Mouse (Mus musculus) hindlimb bud, embryonic 11.5 days (tissue): ENCODE results near the gene Msi1.
"Not testable (repeated sequence)": the region's sequence is repeated elsewhere in the genome, so short reads cannot be mapped to it uniquely, and the experiment has no call there.

Experiments used
- DNase-seq: peaks from one replicate; pipeline ENCODE4 v3.0.0-alpha.2; 2012; ENCODE audit warnings: low read depth, low spot score; ENCODE audit errors: extremely low spot score

Msi1 gene

DNA sequence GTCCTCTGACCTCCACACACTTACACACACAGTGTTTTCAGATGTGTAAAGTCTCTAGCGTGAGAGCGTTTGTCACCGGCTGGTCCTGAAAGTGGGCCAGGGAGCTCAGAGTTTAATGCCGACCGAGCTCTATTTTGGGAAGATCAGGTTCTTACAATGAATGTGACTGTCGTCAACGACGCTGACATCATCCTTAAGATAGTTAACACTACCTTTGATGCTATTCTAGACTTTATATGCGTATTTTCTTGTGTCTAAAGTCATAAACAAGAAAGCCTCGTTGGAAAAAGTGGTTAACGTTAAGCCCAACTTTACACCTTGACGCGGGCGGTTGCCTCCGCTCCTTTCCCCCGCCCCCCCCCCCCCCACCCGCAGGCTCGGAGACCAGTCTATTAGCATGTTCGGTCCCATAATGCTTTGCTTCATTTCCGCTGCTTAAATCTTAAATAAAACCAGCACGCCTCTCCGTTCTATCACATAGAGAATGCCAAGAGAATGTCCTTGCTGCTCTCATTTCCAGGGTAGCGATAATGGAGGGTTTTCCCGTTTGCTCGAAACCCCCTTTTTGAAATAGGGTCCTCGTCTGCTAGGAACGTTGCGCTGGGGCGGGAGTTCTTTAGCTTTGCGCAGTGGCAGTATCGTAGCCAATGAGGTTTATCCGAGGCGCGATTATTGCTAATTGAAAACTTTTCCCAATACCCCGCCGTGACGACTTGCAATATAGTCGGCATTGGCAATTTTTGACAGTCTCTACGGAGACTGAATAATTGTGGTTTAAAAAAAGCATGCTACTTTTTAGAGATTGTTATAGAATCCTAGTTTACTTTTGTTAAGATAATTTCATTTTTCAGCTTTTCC, 59.7 kb downstream of the Msi1 start:
- peak; percentile 86 for DNase-seq

DNA sequence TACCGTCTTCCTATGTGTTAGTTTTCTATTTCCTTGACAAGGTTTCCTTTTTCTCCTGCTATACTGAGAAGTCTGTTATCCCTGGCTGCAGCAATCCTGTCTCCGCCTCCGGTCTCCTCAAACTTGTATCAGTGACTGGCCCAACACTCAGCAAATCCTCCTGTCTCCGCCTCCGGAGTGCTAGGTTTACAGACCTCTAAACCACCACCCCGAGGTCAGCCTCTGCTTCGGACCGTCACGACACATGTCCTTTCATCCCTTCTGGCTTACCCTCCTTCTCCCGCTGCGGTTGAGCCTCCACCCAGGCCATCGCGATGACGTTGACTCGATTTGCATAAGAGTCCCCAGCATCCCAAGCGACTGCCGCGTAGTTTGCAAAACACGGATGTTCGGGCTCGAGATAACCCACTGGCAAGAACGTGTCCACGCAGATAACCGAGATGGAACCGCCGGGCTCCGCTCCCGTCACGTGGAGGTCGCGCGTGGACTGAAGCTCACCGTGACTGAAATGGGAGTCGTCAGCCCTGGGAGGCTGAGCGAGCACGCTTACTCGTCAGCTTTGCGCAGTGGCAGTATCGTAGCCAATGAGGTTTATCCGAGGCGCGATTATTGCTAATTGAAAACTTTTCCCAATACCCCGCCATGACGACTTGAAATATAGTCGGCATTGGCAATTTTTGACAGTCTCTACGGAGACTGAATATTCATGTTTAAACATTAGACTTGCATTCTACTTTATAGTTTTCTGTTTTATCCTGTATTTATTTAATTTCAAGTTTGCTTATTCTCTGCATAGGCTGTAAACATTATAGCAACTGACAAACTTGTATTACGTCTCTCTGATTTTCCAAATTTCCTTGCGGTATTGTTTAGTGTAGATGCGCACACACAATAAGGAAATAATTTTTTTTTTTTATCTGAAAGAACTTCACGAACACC, 60.6 kb downstream of the Msi1 start:
- peak; percentile 91 for DNase-seq

DNA sequence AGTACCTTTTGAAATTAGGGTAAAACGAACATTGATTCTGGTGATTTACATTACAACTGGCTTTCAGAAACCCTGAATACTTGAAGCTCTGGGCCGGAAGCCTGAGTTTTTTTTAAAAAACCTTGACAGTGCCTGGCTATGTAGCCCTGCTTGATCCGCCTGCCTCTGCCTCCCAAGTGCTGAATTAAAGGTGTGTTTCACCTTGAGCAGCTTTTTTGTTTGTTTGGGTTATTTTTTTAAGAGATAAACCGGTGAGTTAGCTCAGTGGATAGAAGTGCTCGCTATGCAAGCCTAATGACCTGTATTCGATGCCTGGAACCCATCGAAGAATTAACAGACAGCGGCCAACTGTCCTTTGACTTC, 61.2 kb downstream of the Msi1 start:
- no peak for DNase-seq

- DNase-seq, result no peak
Observed at GRCm38 (mm10) chr5:115491076-115491475, 61.7 kb downstream of the Msi1 start.

- no peak for DNase-seq
Observed at GRCm38 (mm10) chr5:115491771-115492322, 62.4 kb downstream of the Msi1 start.

DNA sequence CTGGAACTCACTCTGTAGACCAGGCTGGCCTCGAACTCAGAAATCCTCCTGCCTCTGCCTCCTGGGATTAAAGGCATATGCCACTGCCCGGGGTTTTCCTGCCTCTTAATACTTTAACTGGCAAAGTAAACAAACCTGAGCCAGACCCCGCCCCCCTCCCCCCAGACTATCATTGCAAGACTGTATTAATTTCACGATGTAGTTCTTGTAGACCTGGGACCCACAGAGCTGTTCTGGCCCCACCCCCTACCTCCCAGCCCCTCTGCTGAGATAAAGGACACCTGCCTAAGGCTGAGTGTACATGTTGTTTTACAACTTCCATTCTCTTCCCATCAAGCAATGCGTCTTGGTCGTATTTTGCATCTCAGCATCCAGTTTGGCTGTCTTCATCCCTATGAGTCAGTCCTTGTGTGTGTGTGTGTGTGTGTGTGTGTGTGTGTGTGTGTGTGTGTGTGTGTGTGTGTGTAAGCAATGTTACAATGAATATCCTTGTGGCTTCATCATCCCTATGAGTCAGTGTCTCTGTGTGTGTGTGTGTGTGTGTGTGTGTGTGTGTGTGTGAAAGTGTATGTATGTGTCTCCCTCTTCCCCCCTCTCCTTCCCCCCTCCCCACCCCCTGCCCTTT, 63.4 kb downstream of the Msi1 start:
- DNase-seq, result no peak

DNA sequence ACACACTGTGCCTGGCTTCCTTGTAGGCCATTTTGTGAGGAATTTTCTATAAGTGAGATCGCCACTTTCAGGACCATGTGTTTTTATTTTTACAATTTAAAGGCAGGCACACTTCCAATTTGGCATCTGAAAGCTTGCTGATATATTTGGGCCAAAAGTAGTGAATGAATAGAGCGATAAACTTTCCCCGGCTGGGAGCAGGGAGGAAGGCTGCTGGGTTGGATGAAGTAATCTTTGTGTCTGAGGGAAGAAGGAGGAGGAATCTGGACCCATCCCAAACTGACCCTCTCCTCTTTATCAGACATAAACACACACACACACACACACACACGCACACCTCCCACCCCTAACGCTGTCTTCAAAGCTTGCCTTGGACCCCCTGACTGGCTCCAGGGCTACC, 64.0 kb downstream of the Msi1 start:
- no peak for DNase-seq

- not testable (repeated sequence) for DNase-seq
Observed at GRCm38 (mm10) chr5:115495618-115496017, 66.2 kb downstream of the Msi1 start.

- no peak for DNase-seq
Observed at GRCm38 (mm10) chr5:115497033-115497432, 67.6 kb downstream of the Msi1 start.

DNA sequence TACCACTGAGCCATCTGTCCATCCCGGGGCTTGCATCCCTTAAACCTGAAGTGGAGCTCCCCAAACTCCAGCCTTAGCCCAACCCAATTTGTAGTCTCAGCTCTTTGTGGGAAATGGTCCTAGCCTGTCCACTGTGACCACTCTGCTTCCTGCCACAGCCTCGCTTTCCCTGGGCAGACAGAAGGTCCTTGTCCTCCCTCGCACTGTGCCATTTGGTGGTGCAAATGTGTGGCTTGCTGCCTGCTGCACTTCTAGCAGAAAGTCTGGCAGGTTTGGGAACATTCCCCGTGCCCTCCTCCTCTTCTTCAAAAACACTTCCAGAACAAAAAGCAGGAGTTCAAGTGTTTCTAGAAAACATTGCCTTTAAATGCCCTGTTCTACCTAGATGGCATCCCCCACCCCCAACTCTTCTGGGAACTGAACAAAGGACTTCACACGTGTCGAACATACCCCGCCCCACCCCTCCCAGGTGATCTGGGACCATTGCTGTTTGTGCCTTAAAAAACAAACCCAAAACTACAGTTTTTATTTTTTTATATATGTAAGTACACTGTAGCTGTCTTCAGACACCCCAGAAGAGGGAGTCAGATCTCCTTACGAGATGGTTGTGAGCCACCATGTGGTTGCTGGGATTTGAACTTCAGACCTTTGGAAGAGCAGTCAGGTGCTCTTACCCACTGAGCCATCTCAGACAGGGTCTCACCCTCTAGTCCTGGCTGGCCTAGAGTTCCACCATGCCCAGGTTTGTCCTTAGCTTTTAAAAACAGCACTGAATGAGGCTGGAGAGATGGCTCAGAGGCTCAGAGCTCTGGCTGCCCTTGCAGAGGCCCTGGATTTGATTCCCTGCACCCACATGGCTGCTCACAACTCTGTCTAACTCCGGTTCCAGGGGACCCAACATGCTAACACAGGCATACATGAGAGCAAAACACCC, 69.2 kb downstream of the Msi1 start:
- DNase-seq, result no peak

DNA sequence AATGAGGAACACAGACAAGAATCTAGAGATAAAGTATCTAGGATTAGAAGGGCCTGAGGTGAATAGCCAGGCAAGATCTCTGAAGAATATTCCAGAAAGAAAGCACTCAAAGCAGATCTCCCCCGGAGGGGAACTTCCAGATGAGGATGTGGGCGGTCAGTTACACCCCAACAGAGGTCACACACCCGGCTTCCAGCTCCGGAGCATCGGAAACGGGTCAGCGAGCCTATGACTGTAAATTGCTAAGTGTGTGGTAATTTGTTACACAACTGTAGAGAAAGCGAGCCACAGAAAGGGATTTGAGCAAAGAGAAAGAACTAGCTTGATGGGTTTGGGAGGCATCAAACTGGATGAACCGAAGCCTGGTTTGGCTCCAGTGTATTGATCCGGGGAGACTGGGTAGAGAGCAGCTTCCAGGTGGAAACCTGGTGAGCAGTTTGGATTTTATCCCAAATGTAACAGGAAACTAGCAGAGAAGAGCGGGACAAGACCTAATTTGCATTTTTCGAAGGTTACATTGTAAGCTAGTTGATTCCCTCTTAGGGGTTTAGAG, 71.1 kb downstream of the Msi1 start:
- no peak for DNase-seq

GRCm38 (mm10) chr5:115503035-115503434, 73.6 kb downstream of the Msi1 start:
- DNase-seq, result no peak
